Mouse (Mus musculus) hindbrain, embryonic 16.5 days (tissue): ENCODE measurements around the gene Adpgk. TPM values are rescaled to one million over a fixed set of nuclear protein-coding genes. Genes with fewer than 3 reads are reported as not detected.
A peak's percentile ranks its signal among the peaks of the same experiment; 100 is the strongest.

ENCODE experiments used
- ATAC-seq: fragments of 200-750 bp; cut with Nextera tagmentation; 2 replicates; pipeline ENCODE4 v1.8.0; 2017; ENCODE audit warnings: moderate TSS enrichment, moderate library complexity
- H3K27ac ChIP-seq: fragments of 300-500 bp; sonication (generic); 2 replicates; pipeline ENCODE4 v1.5.1; 2014; ENCODE audit warnings: low read depth, mild to moderate bottlenecking, control low read depth, low read length, moderate library complexity
- H3K27me3 ChIP-seq: fragments of 300-500 bp; sonication (generic); replicated peaks from 2 replicates; pipeline ENCODE4 v1.6.1; 2014; ENCODE audit warnings: low read length; ENCODE audit not compliant: control insufficient read depth, insufficient read depth
- H3K36me3 ChIP-seq: fragments of 300-500 bp; sonication (generic); 2 replicates; pipeline ENCODE4 v1.6.1; 2014; ENCODE audit warnings: mild to moderate bottlenecking, low read length, moderate library complexity, mixed read lengths; ENCODE audit not compliant: control insufficient read depth, insufficient read depth
- H3K4me1 ChIP-seq: fragments of 300-500 bp; sonication (generic); 2 replicates; pipeline ENCODE4 v1.6.1; 2014; ENCODE audit warnings: low read depth, low read length; ENCODE audit not compliant: control insufficient read depth, insufficient read depth
- H3K4me2 ChIP-seq: fragments of 300-500 bp; sonication (generic); 2 replicates; pipeline ENCODE4 v1.6.1; 2014; ENCODE audit warnings: mild to moderate bottlenecking, low read length, control low read depth, moderate library complexity
- H3K4me3 ChIP-seq: fragments of 300-500 bp; sonication (generic); 2 replicates; pipeline ENCODE4 v1.5.1; 2014; ENCODE audit warnings: mild to moderate bottlenecking, low read length, control low read depth, moderate library complexity
- H3K9ac ChIP-seq: fragments of 300-500 bp; sonication (generic); 2 replicates; pipeline ENCODE4 v1.6.1; 2014; ENCODE audit warnings: low read depth, mild to moderate bottlenecking, control low read depth, low read length, moderate library complexity
- H3K9me3 ChIP-seq: fragments of 300-500 bp; sonication (generic); 2 replicates; pipeline ENCODE4 v1.6.1; 2014; ENCODE audit warnings: mild to moderate bottlenecking, low read length, moderate library complexity; ENCODE audit not compliant: control insufficient read depth
- WGBS: fragments of 180-500 bp; shearing (Covaris S2); extraction: QIAGEN DNeasy Blood & Tissue Kit; methylation state at CpG from one replicate; pipeline ENCODE4 v1.1.7; 2014; 5-methylcytosine and 5-hydroxymethylcytosine counted together
- polyA plus RNA-seq: library from polyadenylated mRNA; unstranded; fragments of >200 nt; fragmentation: Nextera tagmentation; extraction: Ambion mirVana; gene quantifications from 2 replicates; pipeline ENCODE4 v1.2.1, GENCODE M21; 2015

The Adpgk gene
- polyA plus RNA-seq, 1 experiment from 2014 or later: 22.6 TPM

DNA sequence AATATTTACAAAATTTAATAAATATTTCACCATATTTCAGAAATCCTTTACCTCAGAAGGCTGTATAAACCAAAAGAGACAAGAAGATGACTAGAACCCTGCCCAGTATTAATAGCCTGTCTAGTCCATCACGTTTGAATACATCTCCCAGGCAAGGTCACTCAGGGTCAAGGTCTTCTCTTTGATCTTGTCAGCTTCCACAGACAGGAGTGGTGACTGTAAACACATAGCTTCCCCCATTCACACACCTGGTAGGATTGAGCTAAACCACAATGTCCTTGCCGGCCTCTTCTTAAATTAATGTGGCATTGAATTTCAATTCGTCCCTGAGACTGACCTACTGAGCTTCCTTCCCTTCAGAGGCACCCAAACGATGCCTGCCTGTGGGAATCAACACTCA is 20.3 kb upstream of the Adpgk start:
- no peak overlapping the region for H3K27ac ChIP-seq
- no peaks in the 10 kb centered on the region for H3K4me1 ChIP-seq
- H3K9ac ChIP-seq: no peak overlapping the region
- no peaks in the 10 kb centered on the region for H3K27me3 ChIP-seq
- no peak for ATAC-seq
- H3K9me3 ChIP-seq: no peaks in the 10 kb centered on the region
- no peak overlapping the region for H3K4me3 ChIP-seq
- 38% methylated on average over 4 of the region's 4 CpGs for WGBS
- H3K4me2 ChIP-seq: no peak overlapping the region
- H3K36me3 ChIP-seq: no peaks in the 10 kb centered on the region

DNA sequence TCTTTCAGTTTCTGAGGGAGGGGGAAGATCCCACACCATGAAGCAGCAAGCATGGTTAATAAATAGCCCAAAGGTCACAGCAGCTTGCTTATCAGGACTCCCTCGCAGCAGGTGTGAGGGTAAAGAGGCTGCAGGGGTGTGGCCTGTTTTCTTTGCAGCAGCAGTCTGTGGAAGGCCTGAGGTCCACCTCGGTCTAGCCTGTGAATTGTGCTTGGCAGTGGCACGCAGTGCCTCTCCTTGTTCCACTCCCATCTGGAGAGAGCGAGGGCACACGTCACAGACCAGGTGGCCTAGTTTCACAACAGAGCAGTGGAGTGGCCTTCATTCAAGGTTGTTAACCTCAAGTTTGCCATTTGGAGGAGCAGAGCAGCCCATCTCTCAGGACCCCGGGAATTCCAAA is 19.6 kb upstream of the Adpgk start:
- WGBS: 26% methylated on average over 6 of the region's 6 CpGs
- ATAC-seq: no peak

DNA sequence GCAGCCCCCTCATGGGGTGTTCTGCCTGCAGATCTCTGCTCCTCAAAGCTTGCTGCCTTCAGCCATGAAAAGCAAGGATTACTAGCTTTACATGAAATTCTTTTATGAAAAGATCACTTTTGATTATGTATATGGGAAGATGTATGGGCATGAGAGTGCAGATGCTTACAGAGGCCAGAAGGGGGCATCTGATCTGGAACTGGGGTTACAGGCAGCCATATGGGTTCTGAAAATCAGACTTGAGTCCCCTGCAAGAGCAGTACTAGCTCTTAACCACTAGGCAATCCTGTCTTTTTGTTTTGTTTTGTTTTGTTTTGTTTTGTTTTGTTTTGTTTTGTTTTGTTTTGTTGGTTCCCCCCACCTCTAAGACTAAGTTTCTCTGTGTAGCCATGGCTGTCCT is 18.2 kb upstream of the Adpgk start:
- no peak for ATAC-seq

More for the DNA sequence above, 19.6 kb upstream of the Adpgk start:
- Histone ChIP-seq H3K9me3 (no peaks in the 10 kb centered on the region), H3K27me3 (no peaks in the 10 kb centered on the region), H3K36me3 (no peaks in the 10 kb centered on the region), H3K4me2 (no peak overlapping the region), H3K9ac (no peak overlapping the region), H3K27ac (no peak overlapping the region), H3K4me1 (no peaks in the 10 kb centered on the region), H3K4me3 (no peak overlapping the region)

DNA sequence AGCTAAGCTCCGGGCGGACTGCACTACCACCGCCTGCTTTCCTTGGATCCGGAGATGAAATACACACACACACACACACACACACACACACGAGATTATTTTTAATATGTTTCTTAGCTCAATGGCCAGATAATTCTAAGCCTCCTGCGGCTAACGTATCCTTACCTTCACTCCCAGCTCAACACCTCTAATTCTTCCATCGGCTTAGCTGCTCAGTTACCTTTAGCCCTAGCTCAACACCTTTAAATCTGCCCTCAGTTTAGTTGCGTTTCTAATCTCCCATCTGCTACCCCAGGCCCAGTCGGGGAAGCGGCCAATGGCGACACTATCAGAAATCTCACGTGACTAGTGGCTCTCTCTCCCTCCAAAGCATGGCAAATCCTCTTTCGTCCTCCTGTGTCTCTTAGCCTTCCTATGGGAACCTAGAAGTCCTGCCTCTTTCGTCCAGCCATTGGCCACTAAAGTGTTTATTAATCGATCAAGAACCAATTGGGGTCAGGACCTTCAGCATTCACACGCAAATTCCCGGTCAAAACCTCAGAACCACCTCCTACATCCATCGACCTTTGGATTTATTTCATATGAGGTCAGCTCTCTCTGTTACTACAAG is 16.4 kb upstream of the Adpgk start:
- no peak overlapping the region for H3K27ac ChIP-seq
- no peak for ATAC-seq
- H3K9ac ChIP-seq: no peak overlapping the region
- WGBS: 85% methylated on average over 19 of the region's 19 CpGs
- no peaks in the 10 kb centered on the region for H3K9me3 ChIP-seq
- H3K36me3 ChIP-seq: no peaks in the 10 kb centered on the region
- no peak overlapping the region for H3K4me2 ChIP-seq
- H3K4me3 ChIP-seq: no peak overlapping the region
- H3K27me3 ChIP-seq: no peaks in the 10 kb centered on the region
- H3K4me1 ChIP-seq: no peaks in the 10 kb centered on the region

More for the DNA sequence above, 18.2 kb upstream of the Adpgk start:
- H3K9me3 ChIP-seq: no peaks in the 10 kb centered on the region
- H3K4me2 ChIP-seq: no peak overlapping the region
- H3K27ac ChIP-seq: no peak overlapping the region
- no peaks in the 10 kb centered on the region for H3K36me3 ChIP-seq
- H3K27me3 ChIP-seq: no peaks in the 10 kb centered on the region
- no peak overlapping the region for H3K4me3 ChIP-seq
- H3K4me1 ChIP-seq: no peaks in the 10 kb centered on the region
- H3K9ac ChIP-seq: no peak overlapping the region

DNA sequence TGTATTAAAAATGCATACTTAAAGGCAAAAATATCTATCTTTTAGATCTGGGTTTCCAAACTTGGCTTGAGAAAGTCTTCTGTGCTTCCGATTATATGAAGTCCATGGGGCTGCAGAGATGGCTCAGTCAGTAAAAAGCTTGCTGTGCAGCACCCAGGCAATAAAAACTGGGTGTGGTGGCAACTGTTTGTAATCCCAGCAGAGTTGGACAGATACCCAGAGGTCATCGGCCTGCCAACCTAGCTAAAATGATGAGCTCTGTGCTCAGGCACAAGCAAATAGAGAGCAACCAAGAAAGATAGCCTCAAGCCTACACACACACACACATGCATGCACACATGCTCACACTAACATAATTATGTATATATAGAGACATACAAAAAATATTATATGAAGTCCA is 13.2 kb upstream of the Adpgk start:
- Histone ChIP-seq H3K27ac (no peak overlapping the region), H3K4me2 (no peak overlapping the region), H3K9ac (no peak overlapping the region), H3K36me3 (no peaks in the 10 kb centered on the region), H3K4me1 (peaks cover 4% of the 10 kb centered on the region), H3K4me3 (no peak overlapping the region), H3K27me3 (no peaks in the 10 kb centered on the region), H3K9me3 (no peaks in the 10 kb centered on the region)
- no peak for ATAC-seq
- 88% methylated on average over 2 of the region's 2 CpGs for WGBS

DNA sequence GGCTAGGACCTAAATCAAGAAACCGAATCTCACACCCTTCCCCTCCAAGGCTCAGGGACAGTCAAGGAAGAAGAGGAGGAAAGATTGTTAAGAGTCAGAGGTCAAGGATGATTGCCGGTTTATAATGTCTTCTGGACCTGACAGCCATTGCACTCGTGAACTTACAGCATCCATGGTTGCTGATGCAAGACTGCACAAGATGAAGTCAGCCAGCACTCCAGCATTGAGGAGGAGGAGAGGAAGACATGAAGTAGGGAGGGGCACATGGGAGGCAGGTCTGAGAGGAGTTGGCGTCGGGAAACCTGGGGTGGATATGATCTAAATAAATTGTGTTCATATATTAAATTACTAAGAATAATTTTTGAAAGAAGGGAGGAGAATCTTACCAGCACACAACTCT is 12.7 kb upstream of the Adpgk start:
- WGBS: 83% methylated on average over 5 of the region's 5 CpGs
- H3K9me3 ChIP-seq: no peaks in the 10 kb centered on the region
- H3K27ac ChIP-seq: no peak overlapping the region
- H3K27me3 ChIP-seq: no peaks in the 10 kb centered on the region
- no peaks in the 10 kb centered on the region for H3K36me3 ChIP-seq
- H3K4me2 ChIP-seq: no peak overlapping the region
- no peak overlapping the region for H3K9ac ChIP-seq
- H3K4me3 ChIP-seq: no peak overlapping the region
- peaks cover 4% of the 10 kb centered on the region for H3K4me1 ChIP-seq
- no peak for ATAC-seq

DNA sequence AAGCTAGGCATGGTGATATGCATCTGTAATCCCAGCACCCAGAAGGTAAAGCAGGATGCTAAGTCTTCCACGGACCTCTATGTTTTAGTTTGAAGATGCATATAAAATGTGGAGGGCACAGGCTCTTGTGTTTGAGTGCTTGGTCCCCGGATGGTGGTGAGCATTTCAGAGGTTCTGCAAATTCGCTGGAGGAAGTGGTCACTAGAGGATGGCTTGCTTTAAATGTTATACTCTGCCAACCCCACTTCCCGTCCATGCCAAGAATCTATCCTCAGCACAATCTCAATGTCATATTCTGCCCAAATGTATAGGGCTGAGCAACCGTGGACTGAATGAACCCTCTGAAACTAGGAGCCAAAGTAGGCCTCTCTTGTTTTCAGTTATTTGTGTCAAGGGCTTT is 10.5 kb upstream of the Adpgk start:
- peaks cover 4% of the 10 kb centered on the region for H3K4me1 ChIP-seq
- no peaks in the 10 kb centered on the region for H3K36me3 ChIP-seq
- H3K27me3 ChIP-seq: no peaks in the 10 kb centered on the region
- no peak overlapping the region for H3K4me3 ChIP-seq
- 91% methylated on average over 5 of the region's 5 CpGs for WGBS
- no peak overlapping the region for H3K9ac ChIP-seq
- no peaks in the 10 kb centered on the region for H3K9me3 ChIP-seq
- no peak overlapping the region for H3K4me2 ChIP-seq
- H3K27ac ChIP-seq: no peak overlapping the region
- no peak for ATAC-seq

DNA sequence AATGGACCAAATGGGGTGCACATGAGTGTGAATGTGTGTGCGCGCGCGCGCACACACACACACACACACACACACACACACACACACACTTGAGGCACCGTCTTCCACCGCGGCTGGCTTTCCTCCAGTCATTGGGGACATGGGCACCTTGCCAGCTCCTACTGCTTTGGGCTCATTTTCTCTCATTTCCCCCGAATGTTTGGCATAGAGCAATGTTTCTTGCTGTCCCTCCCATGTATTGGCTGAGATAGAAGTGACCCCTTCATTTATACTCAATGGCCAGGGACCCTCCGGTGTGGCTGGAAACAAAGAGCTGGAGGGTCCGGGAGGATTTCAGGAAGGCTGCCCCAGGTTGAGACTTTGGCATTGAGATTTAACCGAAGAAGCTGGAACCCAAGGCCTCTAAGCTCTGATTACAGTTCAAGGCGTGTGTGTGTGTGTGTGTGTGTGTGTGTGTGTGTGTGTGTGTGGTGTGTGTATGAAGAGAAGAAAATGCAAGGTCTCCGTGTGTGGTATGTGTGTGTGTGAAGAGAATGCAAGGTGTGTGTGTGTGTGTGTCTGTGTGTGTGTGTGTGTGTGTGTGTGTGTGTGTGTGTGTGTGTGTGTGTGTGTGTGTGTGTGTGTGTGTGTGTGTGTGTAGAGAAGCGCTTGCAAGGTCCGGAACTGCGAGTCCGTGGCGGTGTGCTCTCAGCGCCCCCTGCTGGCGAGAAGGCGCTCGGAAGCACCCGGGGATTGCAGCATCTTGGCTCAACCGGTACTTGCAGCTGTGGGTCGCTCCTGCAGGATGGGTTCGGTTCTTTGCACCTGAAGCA is 9.3 kb upstream of the Adpgk start:
- Histone ChIP-seq H3K4me2 (peak overlapping the region; percentile 46), H3K36me3 (no peaks in the 10 kb centered on the region), H3K27me3 (no peaks in the 10 kb centered on the region), H3K9me3 (no peaks in the 10 kb centered on the region), H3K4me1 (peaks cover 4% of the 10 kb centered on the region), H3K4me3 (no peak overlapping the region), H3K9ac (peak overlapping the region; percentile 28; the same call in 1 of the 2 replicates), H3K27ac (0 out of 2 replicates have a peak overlapping the region, but pooled peaks have one; percentile 24)
- 40% methylated on average over 23 of the region's 27 CpGs for WGBS
- ATAC-seq: peak; percentile 85

DNA sequence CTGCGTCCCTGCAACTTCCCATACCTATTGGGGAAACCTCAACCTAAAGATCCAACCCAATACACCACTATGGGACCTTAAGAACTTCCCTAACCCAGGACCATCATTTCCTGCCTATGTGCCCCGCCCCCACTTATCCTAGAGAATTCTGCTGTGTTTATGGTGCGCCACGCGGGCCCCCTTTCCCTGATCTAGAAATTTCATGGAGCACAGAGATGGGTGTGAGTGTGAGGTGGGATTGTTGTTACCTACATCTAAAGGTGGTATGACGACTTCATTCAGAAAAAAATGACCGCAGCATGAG is 8.7 kb upstream of the Adpgk start:
- Histone ChIP-seq H3K4me1 (peaks cover 4% of the 10 kb centered on the region), H3K4me2 (peak overlapping the region; percentile 46), H3K27ac (no peak overlapping the region), H3K9ac (peak overlapping the region; percentile 28; the same call in 1 of the 2 replicates), H3K36me3 (no peaks in the 10 kb centered on the region), H3K4me3 (no peak overlapping the region), H3K27me3 (no peaks in the 10 kb centered on the region), H3K9me3 (no peaks in the 10 kb centered on the region)
- 64% methylated on average over 6 of the region's 7 CpGs for WGBS
- ATAC-seq: peak; percentile 11; the same call in 1 of the 2 replicates
